Mouse (Mus musculus) stomach, embryonic 14.5 days (tissue): ENCODE results near the gene Hist3h2ba. TPM values are rescaled to one million over a fixed set of nuclear protein-coding genes. Genes with fewer than 3 reads are reported as not detected.
A peak's percentile ranks its signal among the peaks of the same experiment; 100 is the strongest.

Source experiments
- ATAC-seq: fragments of 200-750 bp; cut with Nextera tagmentation; 2 replicates; pipeline ENCODE4 v1.8.0; 2017; ENCODE audit warnings: low read depth, moderate TSS enrichment; ENCODE audit not compliant: insufficient number of reproducible peaks, insufficient read depth, low FRiP score
- H3K27ac ChIP-seq: fragments of 300-500 bp; sonication (generic); 2 replicates; pipeline ENCODE4 v1.5.1; 2014; ENCODE audit warnings: mild to moderate bottlenecking, low read length, moderate library complexity, mixed read lengths
- H3K27me3 ChIP-seq: fragments of 300-500 bp; sonication (generic); 2 replicates; pipeline ENCODE4 v1.6.1; 2014; ENCODE audit warnings: low read length, control low read depth, mixed read lengths; ENCODE audit not compliant: control insufficient read depth, insufficient read depth
- H3K36me3 ChIP-seq: fragments of 300-500 bp; sonication (generic); 2 replicates; pipeline ENCODE4 v1.6.1; 2014; ENCODE audit warnings: mild to moderate bottlenecking, control low read depth, low read length, moderate library complexity, mixed read lengths; ENCODE audit not compliant: control insufficient read depth, insufficient read depth
- H3K4me1 ChIP-seq: fragments of 300-500 bp; sonication (generic); 2 replicates; pipeline ENCODE4 v1.6.1; 2014; ENCODE audit warnings: low read length, control low read depth, mixed read lengths; ENCODE audit not compliant: control insufficient read depth, insufficient read depth
- H3K4me2 ChIP-seq: fragments of 300-500 bp; sonication (generic); replicated peaks from 2 replicates; pipeline ENCODE4 v1.6.1; 2014; ENCODE audit warnings: low read depth, low read length, control low read depth
- H3K4me3 ChIP-seq: fragments of 300-500 bp; sonication (generic); 2 replicates; pipeline ENCODE4 v1.5.1; 2014; ENCODE audit warnings: low read depth, low read length, control low read depth
- H3K9ac ChIP-seq: fragments of 300-500 bp; sonication (generic); replicated peaks from 2 replicates; pipeline ENCODE4 v1.6.1; 2014; ENCODE audit warnings: low read depth, mild to moderate bottlenecking, control low read depth, low read length, moderate library complexity, mixed read lengths
- H3K9me3 ChIP-seq: fragments of 300-500 bp; sonication (generic); 2 replicates; pipeline ENCODE4 v1.6.1; 2016; ENCODE audit warnings: low read depth, low read length, control low read depth; ENCODE audit not compliant: control insufficient read depth
- WGBS: fragments of 180-500 bp; shearing (Covaris S2); extraction: QIAGEN DNeasy Blood & Tissue Kit; methylation state at CpG from one replicate; pipeline ENCODE4 v1.1.7; 2014; 5-methylcytosine and 5-hydroxymethylcytosine counted together
- polyA plus RNA-seq: library from polyadenylated mRNA; unstranded; fragments of >200 nt; fragmentation: Nextera tagmentation; extraction: Ambion mirVana; gene quantifications from 2 replicates; pipeline ENCODE4 v1.2.1, GENCODE M21; 2014

Gene Hist3h2ba
- polyA plus RNA-seq, 1 experiment from 2014 or later, result 31.2 TPM

GRCm38 (mm10) chr11:58916879-58917744 is 31.6 kb upstream of the Hist3h2ba start:
- ATAC-seq, result no peak
- no peaks in the 10 kb centered on the region for H3K4me1 ChIP-seq
- no peaks in the 10 kb centered on the region for H3K36me3 ChIP-seq
- H3K27me3 ChIP-seq, result no peaks in the 10 kb centered on the region
- WGBS, result 56% methylated on average over 14 of the region's 14 CpGs
- H3K27ac ChIP-seq, result no peak overlapping the region
- no peak overlapping the region for H3K4me3 ChIP-seq
- no peak overlapping the region for H3K4me2 ChIP-seq
- no peaks in the 10 kb centered on the region for H3K9me3 ChIP-seq
- no peak overlapping the region for H3K9ac ChIP-seq

GRCm38 (mm10) chr11:58917745-58918366 is 30.9 kb upstream of the Hist3h2ba start, which contains the start of gene Btnl10:
TSS of gene Btnl10 (plus strand) at chr11:58917908.
- H3K36me3 ChIP-seq, result no peaks in the 10 kb centered on the region
- no peak within 1 kb of the TSS for H3K9ac ChIP-seq
- H3K4me2 ChIP-seq, result no peak within 1 kb of the TSS
- WGBS, result 81% methylated on average over 12 of the region's 12 CpGs
- H3K27ac ChIP-seq, result no peak within 1 kb of the TSS
- no peak within 1 kb of the TSS for H3K4me3 ChIP-seq
- H3K27me3 ChIP-seq, result no peaks in the 10 kb centered on the region
- H3K4me1 ChIP-seq, result no peaks in the 10 kb centered on the region
- no peaks in the 10 kb centered on the region for H3K9me3 ChIP-seq
- ATAC-seq, result no peak

- no peaks in the 10 kb centered on the region for H3K27me3 ChIP-seq
- H3K9me3 ChIP-seq, result no peaks in the 10 kb centered on the region
- WGBS, result 67% methylated on average over 5 of the region's 5 CpGs
- H3K4me1 ChIP-seq, result no peaks in the 10 kb centered on the region
- no peak overlapping the region for H3K4me2 ChIP-seq
- H3K27ac ChIP-seq, result no peak overlapping the region
- no peak overlapping the region for H3K9ac ChIP-seq
- H3K36me3 ChIP-seq, result no peaks in the 10 kb centered on the region
- ATAC-seq, result no peak
- no peak overlapping the region for H3K4me3 ChIP-seq
These were observed 30.0 kb upstream of the Hist3h2ba start for GRCm38 (mm10) chr11:58918759-58919158.

- Histone ChIP-seq H3K27ac (no peak overlapping the region), H3K4me2 (no peak overlapping the region), H3K9me3 (no peaks in the 10 kb centered on the region), H3K27me3 (no peaks in the 10 kb centered on the region), H3K36me3 (no peaks in the 10 kb centered on the region), H3K4me3 (no peak overlapping the region), H3K9ac (no peak overlapping the region), H3K4me1 (no peaks in the 10 kb centered on the region)
- WGBS, result 79% methylated on average over 9 of the region's 9 CpGs
- ATAC-seq, result no peak
These were observed 26.3 kb upstream of the Hist3h2ba start for GRCm38 (mm10) chr11:58922420-58922819.

GRCm38 (mm10) chr11:58926651-58927050 is 22.1 kb upstream of the Hist3h2ba start:
- Histone ChIP-seq H3K27me3 (no peaks in the 10 kb centered on the region), H3K9me3 (no peaks in the 10 kb centered on the region), H3K4me1 (no peaks in the 10 kb centered on the region), H3K4me3 (no peak overlapping the region), H3K4me2 (no peak overlapping the region), H3K9ac (no peak overlapping the region), H3K27ac (no peak overlapping the region), H3K36me3 (peaks cover 2% of the 10 kb centered on the region)
- WGBS, result 67% methylated on average over 2 of the region's 3 CpGs
- no peak for ATAC-seq

- no peak for ATAC-seq
- Histone ChIP-seq H3K4me3 (no peak overlapping the region), H3K4me2 (no peak overlapping the region), H3K27me3 (no peaks in the 10 kb centered on the region), H3K9ac (no peak overlapping the region), H3K4me1 (no peaks in the 10 kb centered on the region), H3K36me3 (peaks cover 6% of the 10 kb centered on the region), H3K9me3 (no peaks in the 10 kb centered on the region), H3K27ac (no peak overlapping the region)
- 61% methylated on average over 2 of the region's 2 CpGs for WGBS
These were observed 21.7 kb upstream of the Hist3h2ba start for GRCm38 (mm10) chr11:58927053-58927452.

GRCm38 (mm10) chr11:58927790-58928651 is 20.7 kb upstream of the Hist3h2ba start:
- no peaks in the 10 kb centered on the region for H3K27me3 ChIP-seq
- no peak for ATAC-seq
- H3K4me2 ChIP-seq, result peak overlapping the region; percentile 28; the same call in 1 of the 2 replicates
- 26% methylated on average over 20 of the region's 20 CpGs for WGBS
- no peaks in the 10 kb centered on the region for H3K4me1 ChIP-seq
- no peaks in the 10 kb centered on the region for H3K9me3 ChIP-seq
- H3K36me3 ChIP-seq, result peaks cover 13% of the 10 kb centered on the region
- no peak overlapping the region for H3K4me3 ChIP-seq
- H3K27ac ChIP-seq, result no peak overlapping the region
- no peak overlapping the region for H3K9ac ChIP-seq

- no peak overlapping the region for H3K27ac ChIP-seq
- H3K27me3 ChIP-seq, result no peaks in the 10 kb centered on the region
- no peak for ATAC-seq
- H3K36me3 ChIP-seq, result peaks cover 23% of the 10 kb centered on the region
- no peak overlapping the region for H3K4me3 ChIP-seq
- H3K9me3 ChIP-seq, result no peaks in the 10 kb centered on the region
- WGBS, result 58% methylated on average over 4 of the region's 4 CpGs
- no peaks in the 10 kb centered on the region for H3K4me1 ChIP-seq
- H3K4me2 ChIP-seq, result no peak overlapping the region
- H3K9ac ChIP-seq, result no peak overlapping the region
These were observed 19.7 kb upstream of the Hist3h2ba start for GRCm38 (mm10) chr11:58929055-58929454.
